Mouse (Mus musculus): ENCODE measurements around the gene Ccdc114.
"Not testable (repeated sequence)": the region's sequence is repeated elsewhere in the genome, so short reads cannot be mapped to it uniquely, and the experiment has no call there.

The Ccdc114 gene

GRCm38 (mm10) chr7:45917004-45917704 lies 6.7 kb upstream of the Ccdc114 start:
- ATAC-seq (ENCODE audit: insufficient number of reproducible peaks, low FRiP score, low TSS enrichment) = no peak

- no peak for ATAC-seq (ENCODE audit: insufficient number of reproducible peaks, low FRiP score, low TSS enrichment)
Measured at GRCm38 (mm10) chr7:45917926-45918325, 5.9 kb upstream of the Ccdc114 start.

DNA sequence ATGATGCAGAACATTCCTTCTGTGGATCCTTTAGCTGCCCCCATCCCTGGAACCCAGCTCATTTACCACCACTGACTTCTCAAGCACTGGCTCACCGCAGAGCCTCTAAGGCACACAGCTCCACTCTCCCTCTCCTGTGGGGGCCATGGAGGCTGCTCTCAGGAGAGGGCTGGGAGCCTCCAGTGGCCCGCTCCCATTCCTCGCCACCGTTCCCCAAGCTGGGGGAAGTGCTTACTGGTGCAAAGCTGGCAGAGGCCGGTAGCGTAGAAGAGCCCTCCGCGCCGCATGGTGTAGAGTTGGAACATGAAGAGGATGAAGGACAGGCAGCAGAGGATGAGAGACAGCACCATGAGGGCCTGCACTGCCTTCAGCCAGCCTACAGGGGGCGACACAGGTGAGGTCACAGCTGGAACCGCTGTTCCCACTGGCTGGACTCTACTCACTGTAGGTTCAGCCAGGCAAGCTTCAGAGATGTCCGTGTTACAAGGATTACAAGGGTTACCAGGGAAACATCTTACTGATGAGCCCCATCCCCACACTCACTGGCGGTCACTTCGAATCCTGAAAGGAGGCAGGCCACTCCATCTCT lies 4.7 kb upstream of the Ccdc114 start:
- no peak for ATAC-seq (ENCODE audit: insufficient number of reproducible peaks, low FRiP score, low TSS enrichment)

- no peak for ATAC-seq (ENCODE audit: insufficient number of reproducible peaks, low FRiP score, low TSS enrichment)
Measured at GRCm38 (mm10) chr7:45919761-45920160, 4.1 kb upstream of the Ccdc114 start.

GRCm38 (mm10) chr7:45920583-45921241 lies 3.2 kb upstream of the Ccdc114 start:
- ATAC-seq (ENCODE audit: insufficient number of reproducible peaks, low FRiP score, low TSS enrichment) = no peak

GRCm38 (mm10) chr7:45921242-45921621 lies 2.6 kb upstream of the Ccdc114 start, which contains the start of gene Emp3:
Gene Emp3, minus strand, starts transcription at chr7:45921404.
- ATAC-seq (ENCODE audit: insufficient number of reproducible peaks, low FRiP score, low TSS enrichment) = no peak

DNA sequence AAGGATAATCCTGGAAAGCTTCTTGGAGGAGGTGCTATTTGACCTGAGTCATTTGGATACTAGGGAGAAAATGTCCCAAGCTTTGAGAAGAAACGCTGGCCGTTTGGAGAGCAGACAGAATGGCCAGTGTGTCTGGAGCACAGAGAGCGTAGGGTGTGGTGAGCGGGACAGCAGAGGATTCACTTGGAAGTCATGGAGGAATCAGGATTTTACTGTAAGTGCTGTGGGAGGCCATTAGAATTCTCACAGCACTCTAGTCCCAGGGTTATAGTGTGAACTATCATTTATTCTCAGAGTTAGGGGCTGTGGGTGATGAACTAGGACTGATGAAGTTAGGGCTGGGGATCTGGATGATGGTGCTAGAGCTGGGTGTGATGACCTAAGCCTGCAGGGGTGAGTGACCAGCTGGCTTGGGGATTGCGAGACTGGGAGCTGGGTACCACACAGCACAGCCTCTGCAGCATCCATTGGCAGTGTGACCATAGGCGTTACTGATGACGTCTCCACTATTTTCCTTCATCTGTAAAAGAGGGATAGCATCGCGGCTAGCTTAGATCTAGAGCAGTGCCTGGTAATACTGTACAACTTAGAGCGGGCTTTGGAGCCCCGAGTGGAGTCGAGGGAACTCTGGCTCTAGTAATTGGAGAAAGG lies 1.8 kb upstream of the Ccdc114 start:
- ATAC-seq (ENCODE audit: insufficient number of reproducible peaks, low FRiP score, low TSS enrichment) = no peak

GRCm38 (mm10) chr7:45922928-45923761 lies 727 bp upstream of the Ccdc114 start:
- ATAC-seq (ENCODE audit: insufficient number of reproducible peaks, low FRiP score, low TSS enrichment) = peak; percentile 84; the same call in 1 of the 2 replicates

DNA sequence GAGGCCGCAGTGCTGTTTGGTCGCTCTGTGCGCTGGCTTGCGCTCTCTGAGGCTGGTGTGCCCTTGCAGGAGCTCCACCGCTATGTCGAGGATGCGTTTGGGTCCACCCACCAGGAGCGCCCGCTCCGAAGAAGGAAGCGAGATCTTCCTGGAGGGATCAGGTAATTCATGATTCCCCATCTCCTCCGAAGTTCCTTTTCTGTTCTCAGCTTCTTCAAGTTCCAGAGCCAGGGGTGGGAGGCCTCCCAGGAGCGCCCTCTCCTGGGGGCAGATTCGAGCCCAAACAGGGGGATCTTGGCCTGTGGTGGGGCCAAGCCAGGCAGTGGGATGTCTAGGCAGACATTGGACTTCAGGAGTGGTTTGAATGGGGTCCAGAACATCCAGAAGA lies 551 bp downstream of the Ccdc114 start:
- ATAC-seq (ENCODE audit: insufficient number of reproducible peaks, low FRiP score, low TSS enrichment) = no peak

DNA sequence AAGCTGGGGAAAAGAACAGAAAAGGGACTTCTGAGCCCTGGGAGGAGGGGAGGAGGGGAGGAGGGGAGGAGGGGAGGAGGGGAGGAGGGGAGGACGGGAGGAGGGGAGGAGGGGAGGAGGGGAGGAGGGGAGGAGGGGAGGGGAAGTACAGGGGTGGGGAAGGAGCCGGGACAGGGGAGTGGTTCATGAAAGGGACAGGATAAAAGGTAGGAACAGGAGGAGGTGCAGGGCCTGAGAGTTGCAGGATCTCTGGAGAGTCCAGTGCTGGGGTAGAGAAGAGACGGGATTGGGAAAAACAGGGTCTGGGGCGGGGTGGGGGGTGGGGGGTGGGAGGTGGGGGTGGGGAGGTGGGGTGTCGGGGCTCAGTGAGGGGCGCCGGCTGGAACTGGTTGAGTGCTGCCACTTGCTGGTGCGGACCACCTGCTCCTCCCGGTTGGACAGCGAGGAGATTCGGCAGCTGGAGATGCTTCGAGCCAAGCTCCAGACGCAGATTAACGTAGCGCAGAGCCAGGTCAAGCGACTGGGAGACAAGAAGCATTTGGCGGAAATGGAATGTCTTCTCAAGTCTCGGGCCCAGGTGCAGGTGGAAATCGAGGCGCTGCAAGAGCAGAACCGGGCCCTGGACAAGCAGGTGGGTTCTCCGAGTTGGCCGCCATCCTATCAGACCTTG lies 4.9 kb downstream of the Ccdc114 start:
- no peak for ATAC-seq (ENCODE audit: insufficient number of reproducible peaks, low FRiP score, low TSS enrichment)

DNA sequence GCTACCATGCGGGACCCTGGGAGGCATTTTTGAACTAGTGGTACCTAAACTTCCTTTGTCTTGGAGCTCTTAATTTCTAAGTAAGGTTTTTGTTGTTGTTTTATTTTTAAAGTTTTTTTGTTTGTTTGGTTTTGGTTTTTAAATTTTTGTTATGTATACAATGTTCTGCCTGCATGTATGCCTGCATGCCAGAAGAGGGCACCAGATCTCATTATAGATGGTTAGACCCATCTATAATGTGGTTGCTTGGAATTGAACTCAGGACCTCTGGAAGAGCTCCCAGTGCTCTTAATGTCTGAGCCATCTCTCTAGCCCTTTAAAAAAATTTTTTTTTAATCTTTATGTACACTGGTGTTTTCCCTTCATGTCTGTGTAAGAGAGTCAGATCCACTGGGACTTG lies 5.8 kb downstream of the Ccdc114 start:
- ATAC-seq (ENCODE audit: insufficient number of reproducible peaks, low FRiP score, low TSS enrichment) = no peak

GRCm38 (mm10) chr7:45933766-45934165 lies 9.9 kb downstream of the Ccdc114 start:
- ATAC-seq (ENCODE audit: insufficient number of reproducible peaks, low FRiP score, low TSS enrichment) = not testable (repeated sequence)

DNA sequence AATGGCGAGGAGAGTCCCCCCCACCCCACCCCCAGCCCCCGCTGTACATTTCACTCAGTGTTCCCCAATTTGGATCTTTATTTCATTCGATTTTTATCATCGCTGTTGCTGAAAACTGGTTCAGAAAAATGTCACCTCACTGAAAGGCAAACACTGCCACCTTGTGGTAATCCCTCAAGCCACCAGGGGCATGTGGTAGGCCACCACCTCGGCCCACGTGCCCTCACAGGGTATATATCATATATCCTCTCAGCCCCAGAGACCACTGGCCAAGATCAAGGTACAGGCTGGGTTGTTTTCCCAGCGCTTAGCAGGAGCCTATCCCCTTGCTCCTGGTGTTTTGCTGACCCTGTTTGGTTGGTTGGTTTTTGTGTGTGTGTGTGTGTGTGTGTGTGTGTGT lies 11.2 kb downstream of the Ccdc114 start:
- no peak for ATAC-seq (ENCODE audit: insufficient number of reproducible peaks, low FRiP score, low TSS enrichment)

- ATAC-seq (ENCODE audit: insufficient number of reproducible peaks, low FRiP score, low TSS enrichment) = no peak
Measured at GRCm38 (mm10) chr7:45939836-45940235, 16.0 kb downstream of the Ccdc114 start.

- no peak for ATAC-seq (ENCODE audit: insufficient number of reproducible peaks, low FRiP score, low TSS enrichment)
Measured at GRCm38 (mm10) chr7:45941986-45942385, 18.1 kb downstream of the Ccdc114 start.

DNA sequence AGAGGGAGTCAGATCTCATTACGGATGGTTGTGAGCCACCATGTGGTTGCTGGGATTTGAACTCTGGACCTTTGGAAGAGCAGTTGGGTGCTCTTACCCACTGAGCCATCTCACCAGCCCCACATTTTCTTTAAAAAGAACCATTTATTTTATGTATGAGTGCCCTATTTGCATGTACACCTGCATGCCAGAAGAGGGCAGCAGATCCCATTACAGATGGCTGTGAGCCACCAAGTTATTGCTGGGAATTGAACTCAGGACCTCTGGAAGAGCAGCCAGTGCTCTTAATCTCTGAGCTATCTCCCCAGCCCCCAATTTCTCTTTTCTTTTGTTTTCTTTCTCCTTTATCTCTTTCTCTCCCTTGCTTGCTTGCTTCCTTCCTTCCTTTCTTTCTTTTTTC lies 19.4 kb downstream of the Ccdc114 start:
- not testable (repeated sequence) for ATAC-seq (ENCODE audit: insufficient number of reproducible peaks, low FRiP score, low TSS enrichment)

DNA sequence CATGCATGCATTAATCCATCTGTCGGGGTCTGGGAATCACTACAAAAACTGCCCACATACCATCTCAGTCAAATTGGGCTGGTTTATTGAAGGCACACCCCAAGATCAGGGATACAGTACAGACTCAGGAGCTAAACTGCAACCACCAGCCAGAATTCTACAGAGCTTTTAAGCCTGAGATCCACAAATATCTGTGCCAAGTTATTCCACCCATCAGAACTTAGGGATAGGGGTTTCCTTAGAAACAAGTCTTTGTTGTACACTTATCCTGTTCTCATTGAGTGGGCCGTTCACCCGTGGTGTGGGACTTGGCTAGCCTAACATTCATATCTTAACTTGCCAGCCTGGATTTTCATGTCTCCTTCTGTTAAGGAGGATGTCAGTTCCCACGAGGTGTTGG lies 25.2 kb downstream of the Ccdc114 start:
- no peak for ATAC-seq (ENCODE audit: insufficient number of reproducible peaks, low FRiP score, low TSS enrichment)

DNA sequence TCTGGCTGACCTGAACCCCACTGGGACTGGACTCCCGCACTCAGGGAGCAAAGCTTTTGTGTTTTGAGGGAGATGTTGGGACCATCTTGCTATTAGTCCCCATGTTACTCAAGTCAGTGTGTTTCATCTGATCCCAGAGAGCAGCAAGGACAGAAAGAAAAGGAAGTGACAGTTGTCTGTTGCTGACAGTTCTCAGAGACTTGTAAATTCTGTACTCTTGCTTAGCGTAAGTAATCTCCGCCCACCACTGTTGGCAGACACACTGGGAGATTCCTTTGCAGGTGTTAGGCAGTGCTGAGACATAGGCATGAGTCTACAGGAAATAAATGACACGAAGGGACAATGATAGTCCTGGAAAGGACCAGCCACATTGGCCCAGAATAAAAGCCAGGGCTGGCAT lies 32.7 kb downstream of the Ccdc114 start:
- no peak for ATAC-seq (ENCODE audit: insufficient number of reproducible peaks, low FRiP score, low TSS enrichment)

DNA sequence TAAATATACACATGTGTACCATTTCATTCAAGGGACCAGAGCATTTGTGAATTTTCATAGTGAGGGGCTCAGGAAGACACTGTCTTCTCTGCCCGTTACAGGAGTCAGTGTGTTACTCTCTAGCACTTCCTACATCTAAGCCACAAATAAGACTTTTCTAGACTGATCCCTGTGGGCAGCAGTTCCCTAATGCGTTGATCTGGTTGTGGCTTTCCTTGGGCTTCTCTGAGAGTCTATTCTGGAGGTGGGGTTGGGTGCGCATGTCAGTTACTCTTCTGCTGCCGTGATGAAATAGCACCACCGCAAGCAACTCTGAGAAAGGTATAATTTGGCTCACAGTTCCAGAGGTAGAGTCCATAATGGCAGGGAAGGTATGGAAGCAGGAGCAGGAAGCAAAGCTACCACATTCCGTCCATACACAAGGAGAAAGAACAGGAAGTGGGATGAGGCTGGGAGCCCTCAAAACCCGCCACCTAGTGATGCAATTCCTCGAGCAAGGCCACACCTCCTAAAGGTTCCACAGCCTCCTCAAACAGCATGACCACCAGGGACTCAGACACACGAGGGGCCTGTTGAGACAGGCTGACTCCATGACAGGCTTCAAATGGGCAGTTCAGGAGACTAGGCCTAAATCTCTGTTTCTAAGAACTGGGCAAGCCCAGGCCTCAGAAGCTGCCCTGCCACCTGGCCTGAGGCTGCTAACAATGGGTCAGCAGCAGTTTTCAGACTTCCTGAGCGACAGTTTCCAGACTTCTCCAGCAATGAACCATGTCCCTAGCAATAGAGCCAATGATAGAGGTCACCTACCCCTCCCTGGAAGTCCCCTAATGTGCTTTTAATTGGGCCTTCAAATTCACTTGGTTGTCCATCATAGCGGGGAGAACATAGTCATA lies 48.2 kb downstream of the Ccdc114 start:
- no peak for ATAC-seq (ENCODE audit: insufficient number of reproducible peaks, low FRiP score, low TSS enrichment)
